Mouse (Mus musculus) testis, adult 2 months (tissue): ENCODE measurements around the gene Orm2. TPM values are rescaled to one million over a fixed set of nuclear protein-coding genes. Genes with fewer than 3 reads are reported as not detected.

Experiments used
- H3K27ac ChIP-seq: fragments of 200-500 bp; 2 replicates; pipeline ENCODE4 v1.5.1; 2012; ENCODE audit warnings: low read depth, low read length; ENCODE audit not compliant: control insufficient read depth, insufficient read depth
- H3K27me3 ChIP-seq: fragments of 200-500 bp; 2 replicates; pipeline ENCODE4 v1.6.1; 2012; ENCODE audit warnings: mild to moderate bottlenecking, low read length, moderate library complexity; ENCODE audit not compliant: control insufficient read depth, insufficient read depth
- H3K36me3 ChIP-seq: fragments of 200-500 bp; 2 replicates; pipeline ENCODE4 v1.6.1; 2012; ENCODE audit warnings: mild to moderate bottlenecking, low read length; ENCODE audit not compliant: control insufficient read depth, insufficient read depth
- H3K4me1 ChIP-seq: fragments of 200-500 bp; 2 replicates; pipeline ENCODE4 v1.6.1; 2012; ENCODE audit warnings: low read length; ENCODE audit not compliant: control insufficient read depth, insufficient read depth
- H3K4me3 ChIP-seq: fragments of 200-500 bp; 2 replicates; pipeline ENCODE4 v1.5.1; 2012; ENCODE audit warnings: low read depth, mild to moderate bottlenecking, low read length, moderate library complexity, mixed read lengths; ENCODE audit not compliant: control insufficient read depth
- CTCF ChIP-seq: fragments of 200-500 bp; IDR thresholded peaks from 2 replicates; pipeline ENCODE4 v1.5.1; 2012; ENCODE audit warnings: low read depth, mild to moderate bottlenecking, inconsistent platforms, low read length, moderate library complexity; ENCODE audit not compliant: control insufficient read depth, insufficient read depth, insufficient replicate concordance
- POLR2A ChIP-seq: fragments of 200-500 bp; IDR thresholded peaks from 2 replicates; pipeline ENCODE4 v1.6.1; 2012; ENCODE audit warnings: low read depth, mild to moderate bottlenecking, inconsistent platforms, low read length, moderate library complexity; ENCODE audit not compliant: control insufficient read depth
- polyA plus RNA-seq: library from polyadenylated mRNA; depleted of rRNA; stranded (reverse); fragments of >200 nt; gene quantifications from 2 replicates; pipeline ENCODE4 v1.2.3, GENCODE M21; 2012; rRNA removed

Gene Orm2
- polyA plus RNA-seq, 1 experiment = not detected

DNA sequence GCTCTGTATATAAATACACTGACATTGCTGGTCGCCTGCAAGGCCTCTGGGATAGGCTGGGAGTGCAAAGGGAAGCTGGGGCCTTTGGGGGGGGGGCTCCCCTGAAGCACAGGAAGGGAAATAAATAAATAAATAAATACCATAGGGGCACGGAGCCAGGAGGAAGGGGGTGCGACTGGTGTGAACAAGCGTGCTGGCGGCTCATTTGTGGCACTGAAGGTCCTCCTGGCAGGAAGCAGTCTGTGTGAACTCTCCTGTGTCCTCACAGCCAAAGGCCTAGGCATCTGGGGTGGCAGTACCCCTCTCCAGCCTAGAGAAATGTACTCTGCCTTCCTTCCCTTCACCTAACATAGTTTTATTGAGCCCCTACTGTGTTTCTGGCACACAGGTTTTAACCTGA, 52.7 kb downstream of the Orm2 start:
- H3K36me3 ChIP-seq = no peaks in the 10 kb centered on the region
- TF ChIP-seq CTCF = no peak
- no peak for TF ChIP-seq POLR2A
- no peak overlapping the region for H3K4me3 ChIP-seq
- no peak overlapping the region for H3K27ac ChIP-seq
- peaks cover 4% of the 10 kb centered on the region for H3K4me1 ChIP-seq
- H3K27me3 ChIP-seq = no peaks in the 10 kb centered on the region

Other genes starting within 250 kb of the Orm2 start
- 2.1 and 2.7 TPM in 2 replicates for gene Ambp, start 207.7 kb upstream of the Orm2 start, polyA plus RNA-seq
- 0.04 TPM in 1 of 2 replicates, not detected in the other for gene Kif12, start 190.3 kb upstream of the Orm2 start, polyA plus RNA-seq
- 15.3 and 17.9 TPM in 2 replicates for gene Col27a1, start 148.4 kb upstream of the Orm2 start, polyA plus RNA-seq
- gene Orm1, start 17.9 kb upstream of the Orm2 start, polyA plus RNA-seq = 0.59 TPM in 1 of 2 replicates, not detected in the other
- not detected in 2 replicates for gene Orm3, start 6.3 kb upstream of the Orm2 start, polyA plus RNA-seq
- 56.8 and 61.0 TPM in 2 replicates for gene Akna, start 40.9 kb downstream of the Orm2 start, polyA plus RNA-seq
- 22.5 and 26.1 TPM in 2 replicates for gene Whrn, start 133.5 kb downstream of the Orm2 start, polyA plus RNA-seq
- gene Atp6v1g1, start 182.3 kb downstream of the Orm2 start, polyA plus RNA-seq = 83.4 and 95.0 TPM in 2 replicates
- 4.4 and 4.7 TPM in 2 replicates for gene Tmem268, start 196.3 kb downstream of the Orm2 start, polyA plus RNA-seq
- gene Gm11213, start 242.8 kb downstream of the Orm2 start, polyA plus RNA-seq = 66.2 and 77.1 TPM in 2 replicates